11 mouse cellular contexts compared by ENCODE assay signal in genomic region chr17:29321765-29322602, GRCm38 (mm10). TPM values are rescaled to one million over a fixed set of nuclear protein-coding genes. Genes with fewer than 3 reads are reported as not detected.
DNase-seq lines count a peak whose midpoint lies in the region; ATAC-seq lines count a peak whose summit lies in the region.
"Had no signal": no experiment of that assay in that cellular context is flagged by ENCODE, and none has a peak within 500 bp of the region (broad histone marks: within the 10 kb centered on the region; RNA-seq: fewer than 3 reads in every experiment).

No protein-coding gene starts in this region.

- H3K9ac ChIP-seq in heart, embryonic 11.5 days (ENCODE audit: low read depth, low read length): 0 out of 2 replicates have a peak overlapping the region, but pooled peaks have one; percentile 16
- H3K9ac ChIP-seq in limb, embryonic 15.5 days: no peak overlapping the region

- H3K4me3 ChIP-seq in heart, embryonic 11.5 days (ENCODE audit: low read depth, low read length): peak overlapping the region; percentile 30
- H3K4me3 ChIP-seq in limb, embryonic 15.5 days: peak overlapping the region; percentile 14; the same call in 1 of the 2 replicates

- H3K4me2 ChIP-seq in heart, embryonic 11.5 days: peak overlapping the region; percentile 56
- H3K4me2 ChIP-seq in limb, embryonic 15.5 days: peak overlapping the region; percentile 32

- peaks cover 42% of the 10 kb centered on the region for H3K27me3 ChIP-seq in heart, embryonic 11.5 days (ENCODE audit: control insufficient read depth, insufficient read depth, low read length)
- peaks cover 52% of the 10 kb centered on the region for H3K27me3 ChIP-seq in limb, embryonic 15.5 days

- no peak for DNase-seq in heart, adult 8-10 months (ENCODE audit: low spot score)
- peak; percentile 23 for DNase-seq in retina, postnatal 1 day
- no peak for DNase-seq in retina, embryonic 14.5 days (ENCODE audit: low spot score)
- DNase-seq in spleen, postnatal 14 days (ENCODE audit: low spot score in 2 of 2): no peak
- no peak for DNase-seq in thymus, postnatal 25 days
- DNase-seq in layer of hippocampus, postnatal 14 days (ENCODE audit: low spot score in 2 of 2): no peak
- DNase-seq: adrenal gland, postnatal 10 days; cerebellum, postnatal 14 days; layer of hippocampus, postnatal 36 days had no signal

- no peaks in the 10 kb centered on the region for H3K9me3 ChIP-seq in heart, embryonic 11.5 days (replicated peaks; ENCODE audit: control insufficient read depth, low read length)
- H3K9me3 ChIP-seq in limb, embryonic 15.5 days: no peaks in the 10 kb centered on the region

- 16% methylated on average over 41 of the region's 41 CpGs for WGBS in heart, embryonic 11.5 days (ENCODE audit: insufficient replicate concordance)
- WGBS in limb, embryonic 15.5 days: 25% methylated on average over 41 of the region's 41 CpGs

- H3K27ac ChIP-seq in heart, embryonic 11.5 days (ENCODE audit: low read depth, low read length): no peak overlapping the region
- no peak overlapping the region for H3K27ac ChIP-seq in limb, embryonic 15.5 days

- H3K36me3 ChIP-seq in heart, embryonic 11.5 days (ENCODE audit: control insufficient read depth, insufficient read depth, low read length): no peaks in the 10 kb centered on the region
- H3K36me3 ChIP-seq in limb, embryonic 15.5 days: no peaks in the 10 kb centered on the region

- no peak for ATAC-seq in heart, embryonic 11.5 days (replicated peaks; ENCODE audit: insufficient number of reproducible peaks, low FRiP score, low TSS enrichment)
- ATAC-seq in limb, embryonic 15.5 days (ENCODE audit: insufficient number of reproducible peaks, low FRiP score, low TSS enrichment, low read depth): no peak

- peaks cover 22% of the 10 kb centered on the region for H3K4me1 ChIP-seq in heart, embryonic 11.5 days (ENCODE audit: control insufficient read depth, insufficient read depth, low read length)
- peaks cover 30% of the 10 kb centered on the region for H3K4me1 ChIP-seq in limb, embryonic 15.5 days

RNA-seq across cellular contexts. Expression of gene Pi16, which starts 4.5 kb away (rescaled TPM):
- 0.55 and 1.7 TPM in 2 replicates for polyA plus RNA-seq in heart, embryonic 11.5 days (2014; fragmentation: Nextera tagmentation; extraction: Ambion mirVana)
- 10 to 100 TPM; 17.9 to 22.9 (median 21.4) TPM for total RNA-seq in heart, adult 8-10 months (2022)
- 6.5 and 8.0 TPM in 2 replicates for polyA plus RNA-seq in limb, embryonic 15.5 days (2015; fragmentation: Nextera tagmentation; extraction: Ambion mirVana)
- 1 to 10 TPM; 1.6 to 1.9 TPM for total RNA-seq in layer of hippocampus, postnatal 14 days (2021)

RNA-seq across cellular contexts. Expression of gene Mtch1, which starts 25.8 kb away (rescaled TPM):
- polyA plus RNA-seq in heart, embryonic 11.5 days (2014; fragmentation: Nextera tagmentation; extraction: Ambion mirVana): 266 and 306 TPM in 2 replicates
- 100 to 1,000 TPM; 196 to 220 (median 210) TPM for total RNA-seq in heart, adult 8-10 months (2022)
- 267 and 334 TPM in 2 replicates for polyA plus RNA-seq in limb, embryonic 15.5 days (2015; fragmentation: Nextera tagmentation; extraction: Ambion mirVana)
- 100 to 1,000 TPM; 525 to 527 TPM for total RNA-seq in layer of hippocampus, postnatal 14 days (2021)

RNA-seq across cellular contexts. Expression of gene Fgd2, which starts 38.7 kb away (rescaled TPM):
- polyA plus RNA-seq in heart, embryonic 11.5 days (2014; fragmentation: Nextera tagmentation; extraction: Ambion mirVana): 1.2 and 2.3 TPM in 2 replicates
- total RNA-seq in heart, adult 8-10 months (2022): 1 to 10 TPM in 3 of 4 experiments, under 1 TPM in 1; 0.75 to 3.6 (median 1.5) TPM
- 8.5 and 9.7 TPM in 2 replicates for polyA plus RNA-seq in limb, embryonic 15.5 days (2015; fragmentation: Nextera tagmentation; extraction: Ambion mirVana)
- total RNA-seq in layer of hippocampus, postnatal 14 days (2021): 1 to 10 TPM; 5.6 to 9.0 TPM

RNA-seq across cellular contexts. Expression of gene BC004004, which starts 53.4 kb away (rescaled TPM):
- 90.6 and 94.9 TPM in 2 replicates for polyA plus RNA-seq in heart, embryonic 11.5 days (2014; fragmentation: Nextera tagmentation; extraction: Ambion mirVana)
- total RNA-seq in heart, adult 8-10 months (2022): 100 to 1,000 TPM; 294 to 476 (median 372) TPM
- 84.1 and 95.5 TPM in 2 replicates for polyA plus RNA-seq in limb, embryonic 15.5 days (2015; fragmentation: Nextera tagmentation; extraction: Ambion mirVana)
- total RNA-seq in layer of hippocampus, postnatal 14 days (2021): 10 to 100 TPM; 88.1 to 93.8 TPM

RNA-seq across cellular contexts. Expression of gene Ppil1, which starts 58.0 kb away (rescaled TPM):
- 117 and 135 TPM in 2 replicates for polyA plus RNA-seq in heart, embryonic 11.5 days (2014; fragmentation: Nextera tagmentation; extraction: Ambion mirVana)
- total RNA-seq in heart, adult 8-10 months (2022): 10 to 100 TPM; 36.5 to 43.8 (median 37.3) TPM
- polyA plus RNA-seq in limb, embryonic 15.5 days (2015; fragmentation: Nextera tagmentation; extraction: Ambion mirVana): 130 and 132 TPM in 2 replicates
- total RNA-seq in layer of hippocampus, postnatal 14 days (2021): 10 to 100 TPM; 17.3 to 18.1 TPM

Comparison
In these comparisons a context has a peak if more than half of its experiments do, and no peak if none do; other contexts are left out.
1. RNA of gene Pi16, which starts 4.5 kb away (total RNA-seq): 17.9 to 22.9 TPM in heart, adult 8-10 months; 1.6 to 1.9 TPM in layer of hippocampus, postnatal 14 days; every median in the first group is over 4 times any median in the second.